Mouse (Mus musculus): ENCODE data around the gene Lpp.

Gene Lpp

DNA sequence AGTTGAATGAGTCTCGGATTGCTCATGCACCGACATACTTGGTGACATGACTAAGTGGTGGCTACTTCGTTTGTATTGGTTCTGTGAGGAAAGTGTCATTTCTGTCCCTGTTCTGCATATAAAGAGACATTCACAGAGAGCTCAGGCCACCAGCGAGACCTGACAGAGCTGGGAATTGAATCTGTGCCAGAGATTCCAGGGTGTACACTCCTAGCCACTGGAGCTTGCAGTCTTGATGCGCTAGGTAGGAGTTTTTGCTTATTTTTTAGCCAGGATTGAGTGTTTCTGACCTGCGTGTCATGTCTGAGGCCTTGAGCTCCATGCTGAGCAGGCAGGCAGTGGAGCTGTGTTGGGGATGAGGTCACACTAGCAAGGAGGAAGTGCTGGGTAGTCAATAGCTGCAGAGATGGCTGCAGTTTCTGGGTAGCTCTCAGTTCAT, 41.8 kb downstream of the Lpp start:
- no peak for DNase-seq (ENCODE audit: low spot score in 2 of 2)

DNA sequence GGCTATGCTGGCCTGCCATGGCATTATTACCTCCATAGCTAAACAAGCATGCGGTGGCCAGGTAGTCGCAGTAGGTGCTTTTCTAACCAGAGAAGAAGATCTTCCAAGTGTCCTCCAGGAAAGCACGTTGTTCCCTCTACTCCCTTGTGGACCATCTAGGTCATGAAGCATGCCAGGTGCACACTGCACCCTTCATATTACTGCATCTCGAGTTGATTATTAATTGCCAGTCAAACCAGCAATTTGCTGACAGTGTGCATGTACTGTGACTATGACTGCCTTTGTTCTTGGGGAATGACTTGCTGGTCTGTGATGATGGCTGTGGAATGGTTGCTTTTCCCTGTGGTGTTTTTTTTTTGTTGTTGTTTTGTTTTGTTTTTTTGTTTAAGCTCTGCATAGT, 45.1 kb downstream of the Lpp start:
- no peak for DNase-seq (ENCODE audit: low spot score in 2 of 2)

DNA sequence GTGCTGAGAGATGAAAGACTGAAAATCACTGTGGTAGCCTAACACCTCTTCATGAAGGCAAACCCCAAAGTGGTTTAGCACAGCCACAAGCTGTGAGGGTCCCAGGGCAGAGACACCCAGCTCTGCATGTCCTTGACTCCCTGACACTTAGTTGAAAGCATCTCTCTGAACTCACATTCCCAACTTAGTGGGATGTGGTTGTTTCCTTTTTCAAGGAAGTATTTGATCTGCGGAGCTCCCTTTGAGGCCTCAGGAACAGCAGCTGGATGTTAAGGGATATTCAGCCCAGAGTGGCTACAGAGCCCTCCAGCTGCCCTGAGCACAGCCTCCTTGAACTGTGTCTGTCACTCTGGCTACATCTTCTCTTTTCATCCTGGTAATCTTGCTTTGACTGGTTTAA, 48.0 kb downstream of the Lpp start:
- DNase-seq (ENCODE audit: low spot score in 2 of 2) = no peak

DNA sequence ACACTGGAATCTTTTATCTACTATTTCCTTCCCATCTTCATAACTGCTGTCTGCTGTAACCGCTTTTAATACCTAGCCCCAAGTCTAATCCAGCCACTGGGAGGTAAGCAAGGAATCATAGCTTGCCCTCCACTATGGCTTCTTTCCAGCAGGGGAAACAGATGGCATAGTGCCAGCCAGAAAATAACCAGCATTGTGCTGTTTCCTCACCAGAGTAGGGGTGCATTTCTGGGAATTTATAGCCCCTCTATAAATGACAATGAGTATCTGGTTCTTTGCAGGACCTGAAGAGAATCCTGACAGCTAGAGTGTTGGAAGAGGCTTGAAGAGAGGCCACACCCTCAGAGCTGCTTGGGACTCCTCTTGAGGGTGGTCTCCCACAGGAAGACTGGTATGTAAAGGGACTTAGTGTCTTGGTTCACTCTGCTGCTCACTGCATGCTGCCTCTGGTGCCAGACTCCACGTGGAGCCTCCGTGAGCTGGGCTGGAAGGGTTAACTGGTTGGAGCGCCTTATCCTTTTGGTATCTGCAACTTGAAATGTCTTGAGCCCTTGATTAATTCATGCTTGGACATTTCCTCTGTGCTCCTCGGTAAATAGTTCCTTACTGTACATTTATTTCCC, 49.3 kb downstream of the Lpp start:
- no peak for DNase-seq (ENCODE audit: low spot score in 2 of 2)

DNA sequence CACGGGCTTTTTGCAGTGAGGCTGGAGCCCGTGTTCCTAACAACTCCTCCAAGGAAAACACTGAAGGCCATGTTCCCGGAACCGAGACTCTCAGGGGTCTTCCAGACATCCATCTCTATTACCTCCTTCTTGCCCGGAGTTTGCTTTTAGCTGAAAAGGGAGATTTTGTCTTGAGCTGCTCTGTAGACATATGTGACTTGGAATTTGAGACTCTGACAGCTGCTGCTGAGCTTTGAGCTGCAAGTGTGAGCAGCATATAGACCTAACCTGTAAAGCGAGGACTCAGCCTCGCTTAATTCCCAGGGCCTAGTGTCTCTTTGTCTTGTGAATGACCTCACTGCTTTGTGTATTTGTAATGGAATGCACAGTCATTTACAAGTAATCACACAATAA, 49.8 kb downstream of the Lpp start:
- DNase-seq (ENCODE audit: low spot score in 2 of 2) = no peak

DNA sequence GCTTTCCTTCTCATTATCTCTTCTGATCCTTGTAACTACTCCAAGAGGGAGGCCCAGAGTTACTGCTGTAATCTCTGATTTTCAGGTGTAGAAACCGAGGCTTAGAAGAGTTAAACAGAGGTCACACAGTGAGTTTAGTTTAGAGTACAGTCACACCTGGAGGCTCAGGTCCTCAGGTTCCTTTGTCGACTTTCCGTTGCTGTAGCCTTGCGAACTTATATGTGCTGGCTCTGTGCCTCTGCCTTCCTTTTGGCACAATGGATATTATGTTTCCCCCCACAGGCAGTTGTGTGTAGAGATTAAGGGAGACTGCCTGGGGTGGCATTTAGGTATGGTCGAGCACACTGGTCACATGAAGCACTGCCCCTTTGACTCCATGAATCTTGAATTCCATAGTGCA, 50.2 kb downstream of the Lpp start:
- no peak for DNase-seq (ENCODE audit: low spot score in 2 of 2)

DNA sequence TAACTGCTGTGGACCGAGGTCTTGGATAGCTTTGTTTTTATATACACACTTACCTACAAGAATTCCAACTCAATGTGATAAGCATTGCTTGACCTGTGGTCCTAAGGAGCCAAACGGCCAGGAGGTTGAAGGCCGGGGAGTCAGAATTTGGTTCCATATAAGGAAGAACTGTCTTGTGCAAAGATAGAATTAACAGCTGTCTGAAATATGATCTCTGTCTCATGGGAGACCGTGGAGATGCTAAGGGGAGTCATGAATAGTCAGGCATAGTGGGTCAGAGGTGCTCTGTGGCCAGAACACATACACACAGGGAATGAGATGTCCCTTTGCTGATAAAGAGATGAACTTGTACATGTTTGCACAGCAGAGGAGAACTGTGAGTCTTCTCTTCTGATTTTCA, 51.5 kb downstream of the Lpp start:
- DNase-seq (ENCODE audit: low spot score in 2 of 2) = no peak

DNA sequence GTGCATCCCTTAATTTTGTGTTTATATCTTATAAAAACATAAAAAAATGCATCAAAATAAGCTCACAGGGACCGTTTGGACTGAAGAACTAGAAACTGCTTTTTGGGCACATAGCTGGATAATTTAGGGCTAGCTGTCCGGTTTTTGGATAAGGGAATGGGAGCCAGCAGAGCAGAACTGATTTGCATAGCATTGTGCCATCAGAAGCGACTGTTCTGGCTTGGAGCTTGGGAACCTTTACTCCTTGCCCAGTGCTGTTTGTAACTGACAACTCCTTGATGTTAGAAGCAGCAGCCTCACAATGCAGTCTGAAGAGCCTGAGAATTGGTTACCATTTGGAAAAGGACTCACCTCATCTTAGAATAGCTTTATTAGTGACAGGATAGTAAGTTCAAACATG, 52.2 kb downstream of the Lpp start:
- no peak for DNase-seq (ENCODE audit: low spot score in 2 of 2)

DNA sequence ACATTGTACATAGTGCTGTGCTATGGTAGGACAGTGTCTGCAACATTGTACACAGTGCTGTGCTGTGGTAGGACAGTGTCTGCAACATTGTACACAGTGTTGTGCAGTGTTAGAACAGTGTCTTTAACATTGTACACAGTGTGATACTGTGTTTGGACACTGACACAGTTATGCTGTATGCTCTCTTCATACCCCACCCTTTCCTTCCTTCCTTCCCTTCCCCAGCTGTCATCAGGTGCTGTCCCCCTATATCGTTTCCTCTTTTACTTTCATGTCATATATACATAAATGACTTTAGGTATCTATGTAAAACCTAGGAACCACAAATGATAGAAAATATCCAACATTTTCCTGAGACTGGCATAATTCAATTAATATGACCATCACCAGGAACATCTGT, 53.1 kb downstream of the Lpp start:
- no peak for DNase-seq (ENCODE audit: low spot score in 2 of 2)

DNA sequence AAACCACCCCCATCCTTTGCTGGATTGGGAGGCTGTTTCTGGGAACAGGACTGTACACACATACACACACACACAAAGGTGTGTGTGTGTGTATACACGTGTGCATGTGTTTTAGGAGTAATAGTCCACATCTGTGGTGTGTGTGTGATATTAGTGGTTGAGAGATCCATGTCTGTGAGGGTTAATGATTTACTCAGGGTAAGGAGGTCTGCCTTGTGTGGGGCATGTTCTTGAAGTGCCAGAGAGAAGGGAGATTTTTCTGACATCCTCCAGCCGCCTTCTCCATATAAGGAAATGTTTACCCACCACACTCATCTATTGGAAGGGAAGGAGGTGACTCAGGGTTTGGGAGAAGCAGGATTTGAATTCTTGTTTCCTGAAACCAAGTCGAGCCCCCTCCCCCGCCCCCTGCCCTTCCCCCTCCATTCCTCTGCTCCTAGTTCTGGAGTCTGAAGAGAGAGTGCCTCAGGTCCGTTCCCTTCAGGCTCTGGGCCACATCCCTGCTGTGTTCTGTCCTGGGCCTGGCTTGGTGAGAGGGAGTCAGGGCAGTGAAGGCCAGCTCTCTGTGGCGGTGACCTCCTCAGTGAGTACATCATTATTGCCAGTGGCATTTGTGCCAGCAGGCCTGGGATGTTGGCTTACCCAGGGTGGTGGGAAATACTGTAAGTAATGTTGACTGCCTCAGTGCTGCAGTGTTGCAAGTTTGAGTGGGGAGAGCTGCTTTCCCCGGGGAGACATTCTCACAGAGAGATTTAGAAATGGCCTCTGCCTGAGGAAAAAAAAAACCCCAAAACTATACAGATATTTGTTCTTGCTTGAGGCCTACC, 54.6 kb downstream of the Lpp start:
- DNase-seq (ENCODE audit: low spot score in 2 of 2) = no peak

DNA sequence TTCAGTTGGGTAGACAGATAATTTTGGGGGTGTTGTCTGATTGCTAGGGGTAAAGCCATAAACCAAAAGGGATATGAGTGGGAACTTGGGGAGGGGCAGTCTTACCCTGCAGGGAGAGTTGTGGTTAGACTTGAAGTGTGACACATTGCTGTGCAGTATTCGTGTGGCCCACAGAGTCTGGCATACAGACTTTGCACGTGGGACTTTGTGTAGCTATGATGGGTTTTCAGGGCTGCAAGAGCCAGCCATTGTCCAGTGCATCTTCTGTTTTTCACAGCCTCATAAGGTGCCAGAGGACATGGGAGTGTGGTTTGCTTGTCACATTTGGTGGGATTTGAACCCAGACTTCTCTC, 55.2 kb downstream of the Lpp start:
- no peak for DNase-seq (ENCODE audit: low spot score in 2 of 2)

DNA sequence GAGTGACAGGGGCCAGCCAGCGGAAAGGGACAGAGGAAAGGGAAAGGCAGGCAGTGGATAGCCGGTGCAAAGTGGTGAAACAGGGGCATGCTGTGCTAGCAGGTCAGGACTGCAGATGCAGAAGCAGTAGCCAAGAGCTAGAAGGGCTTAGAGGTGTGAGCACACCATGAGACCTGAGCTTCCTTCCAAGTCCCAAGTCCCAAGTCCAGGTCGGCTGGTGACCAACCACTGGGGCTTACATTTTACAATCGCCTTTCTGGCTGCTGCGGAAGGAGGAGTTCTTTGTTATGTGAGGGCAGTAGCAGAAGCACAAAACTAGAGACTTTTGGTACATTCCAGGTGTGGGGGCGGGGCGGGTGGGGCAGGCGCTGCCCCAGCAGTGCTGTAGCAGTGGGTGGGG, 56.5 kb downstream of the Lpp start:
- DNase-seq (ENCODE audit: low spot score in 2 of 2) = no peak

DNA sequence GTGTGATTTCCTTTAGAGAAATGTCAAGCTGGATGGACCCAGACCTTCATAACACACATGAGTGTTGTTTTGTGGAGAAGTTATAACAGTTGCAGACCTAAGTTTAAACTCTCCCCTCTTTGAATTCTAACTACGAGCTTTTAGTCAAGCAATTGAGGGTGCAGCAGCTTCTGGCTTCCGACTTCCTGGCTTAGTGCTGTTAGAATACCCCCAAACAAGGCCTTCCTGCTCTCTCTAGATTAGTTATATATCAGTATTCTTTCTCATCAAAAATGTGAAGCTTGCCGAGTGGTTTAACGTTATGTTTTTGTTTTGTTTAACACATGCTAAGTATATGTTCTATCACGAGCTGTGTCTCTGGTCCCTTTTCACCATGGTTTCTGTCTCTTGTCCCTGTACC, 56.9 kb downstream of the Lpp start:
- no peak for DNase-seq (ENCODE audit: low spot score in 2 of 2)

DNA sequence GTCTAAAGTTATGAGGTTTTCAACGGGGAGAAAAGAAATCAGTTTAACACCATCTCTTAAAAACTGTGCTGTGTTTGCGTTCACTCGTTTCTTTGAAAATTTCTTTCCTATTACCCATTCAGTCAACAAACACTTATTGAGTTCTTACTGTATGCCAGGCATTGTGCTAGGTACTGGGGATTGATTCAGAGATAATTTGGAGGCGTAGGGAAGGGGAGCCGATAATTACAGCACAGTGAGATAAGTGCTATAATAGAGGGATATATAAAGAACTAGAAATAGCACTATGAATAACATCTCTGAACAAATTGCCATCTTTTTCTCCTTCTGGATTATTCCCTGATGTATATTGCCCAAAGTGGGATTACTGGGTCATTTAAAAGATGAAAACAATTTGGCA, 57.8 kb downstream of the Lpp start:
- DNase-seq (ENCODE audit: low spot score in 2 of 2) = no peak

DNA sequence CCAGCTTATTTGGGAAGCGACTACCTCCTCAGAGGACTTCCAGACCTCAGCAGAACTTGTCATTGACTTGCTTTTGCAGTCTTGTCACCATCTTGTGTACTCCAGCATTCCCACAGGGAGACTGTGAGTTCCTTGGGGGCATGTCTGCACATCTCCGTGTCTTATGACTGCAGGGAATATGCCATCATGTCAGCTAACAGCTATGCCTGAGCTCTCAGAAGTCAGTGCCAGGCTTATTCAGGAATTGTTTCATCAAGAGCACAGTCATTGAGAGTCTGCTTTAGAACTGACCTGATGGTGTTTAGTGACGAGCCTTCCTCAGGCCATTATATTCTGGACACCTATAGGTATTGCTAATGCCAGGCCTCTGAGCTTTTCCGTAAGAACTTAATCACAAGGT, 60.2 kb downstream of the Lpp start:
- DNase-seq (ENCODE audit: low spot score in 2 of 2) = no peak

DNA sequence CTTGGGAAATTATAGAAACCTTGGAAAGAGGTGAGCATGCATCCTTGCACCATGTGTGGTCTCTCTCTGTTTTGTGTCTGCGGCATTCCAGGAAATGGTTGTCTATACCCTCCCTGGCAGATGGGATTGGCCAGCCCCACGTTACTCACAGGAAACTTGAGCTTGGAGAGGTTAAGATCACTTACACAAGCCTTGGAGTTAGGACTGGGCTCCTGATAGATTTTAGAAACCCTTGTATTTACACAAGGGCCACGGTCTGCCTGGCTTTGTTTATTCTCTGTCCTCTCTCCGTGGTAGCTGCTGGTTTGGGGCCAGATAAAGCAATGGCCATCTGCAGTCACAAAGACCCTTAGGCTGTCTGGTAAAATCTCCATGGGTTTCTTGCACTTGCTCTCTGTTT, 61.2 kb downstream of the Lpp start:
- DNase-seq (ENCODE audit: low spot score in 2 of 2) = no peak

DNA sequence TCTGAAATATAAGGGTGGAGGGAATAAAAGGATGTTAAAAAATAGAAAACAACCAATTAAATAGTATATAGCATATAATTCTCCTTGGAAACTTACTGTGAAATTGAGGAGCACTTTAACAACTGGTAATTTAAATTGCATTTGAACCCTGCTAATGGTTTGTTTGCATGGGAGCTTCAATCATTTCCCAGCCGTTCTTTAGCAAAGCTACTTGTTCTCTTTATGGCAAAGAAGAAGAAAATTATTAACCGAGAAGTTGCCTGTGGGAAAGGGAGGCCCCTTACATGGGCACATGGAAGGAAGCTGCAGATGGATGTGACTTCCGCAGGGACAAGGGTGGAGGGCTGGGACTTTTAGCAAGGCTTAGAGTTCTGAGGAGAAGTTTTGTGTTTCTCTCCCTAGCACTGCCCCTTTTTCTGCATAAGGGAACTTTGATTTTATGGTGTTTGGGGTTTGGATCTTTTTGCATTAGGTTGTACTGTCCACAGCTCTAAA, 62.1 kb downstream of the Lpp start:
- no peak for DNase-seq (ENCODE audit: low spot score in 2 of 2)

DNA sequence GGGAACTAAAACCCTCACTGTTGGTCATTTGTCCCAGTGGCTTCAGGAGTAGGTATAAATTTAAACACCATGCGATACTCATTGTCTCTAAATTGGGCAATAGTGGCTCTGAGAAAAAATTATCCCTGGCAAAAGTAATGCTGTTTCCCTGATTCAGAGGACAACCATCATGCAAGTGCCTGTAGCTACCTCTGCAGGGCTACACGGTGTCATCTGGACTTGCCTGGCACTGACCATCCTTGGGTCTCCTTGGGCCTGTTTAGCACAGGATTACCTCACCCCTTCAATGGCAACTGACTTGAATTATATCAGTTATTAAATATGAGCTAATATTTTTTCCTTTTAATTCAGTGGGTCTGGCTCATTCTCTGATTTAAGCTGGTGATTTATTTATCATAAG, 70.5 kb downstream of the Lpp start:
- DNase-seq (ENCODE audit: low spot score in 2 of 2) = no peak

DNA sequence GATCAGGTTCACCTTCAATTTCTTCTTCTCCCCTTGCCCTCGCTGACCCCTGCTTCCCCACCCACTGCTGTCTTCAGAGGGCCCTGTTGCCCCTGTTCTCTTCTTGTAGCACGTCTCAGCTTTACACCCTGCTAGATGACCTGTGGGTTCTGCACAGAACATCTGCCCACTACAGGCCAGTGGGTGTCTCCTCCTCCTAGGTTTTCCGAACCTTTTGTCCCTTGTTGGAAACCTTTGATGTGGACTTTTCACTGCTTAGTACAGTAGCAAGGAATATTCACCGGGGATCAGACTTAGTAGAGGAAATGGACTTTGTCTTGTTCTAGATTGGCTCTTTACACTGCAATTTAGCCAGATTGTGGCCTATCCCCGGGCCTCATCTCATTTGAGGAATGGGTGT, 71.1 kb downstream of the Lpp start:
- no peak for DNase-seq (ENCODE audit: low spot score in 2 of 2)

DNA sequence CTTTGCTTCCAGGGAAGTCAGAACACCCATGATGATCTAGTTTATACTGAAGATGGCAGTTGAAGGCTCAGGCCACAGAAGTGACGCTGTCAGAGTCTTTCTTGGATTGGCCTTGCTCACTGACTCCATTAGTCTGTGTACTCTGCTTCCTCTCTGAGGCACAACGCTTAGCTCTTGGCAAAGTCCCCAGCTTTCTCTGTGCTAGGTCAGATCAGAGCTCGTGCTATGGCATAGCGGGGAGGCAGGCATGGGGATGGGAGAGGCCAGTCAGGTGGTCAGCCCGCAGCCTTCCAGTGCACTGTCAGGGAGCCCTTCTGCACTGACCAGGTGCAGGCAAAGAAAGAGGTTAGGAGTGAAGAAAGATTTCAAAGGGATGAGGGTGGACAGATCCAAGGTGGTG, 72.3 kb downstream of the Lpp start:
- DNase-seq (ENCODE audit: low spot score in 2 of 2) = no peak

DNA sequence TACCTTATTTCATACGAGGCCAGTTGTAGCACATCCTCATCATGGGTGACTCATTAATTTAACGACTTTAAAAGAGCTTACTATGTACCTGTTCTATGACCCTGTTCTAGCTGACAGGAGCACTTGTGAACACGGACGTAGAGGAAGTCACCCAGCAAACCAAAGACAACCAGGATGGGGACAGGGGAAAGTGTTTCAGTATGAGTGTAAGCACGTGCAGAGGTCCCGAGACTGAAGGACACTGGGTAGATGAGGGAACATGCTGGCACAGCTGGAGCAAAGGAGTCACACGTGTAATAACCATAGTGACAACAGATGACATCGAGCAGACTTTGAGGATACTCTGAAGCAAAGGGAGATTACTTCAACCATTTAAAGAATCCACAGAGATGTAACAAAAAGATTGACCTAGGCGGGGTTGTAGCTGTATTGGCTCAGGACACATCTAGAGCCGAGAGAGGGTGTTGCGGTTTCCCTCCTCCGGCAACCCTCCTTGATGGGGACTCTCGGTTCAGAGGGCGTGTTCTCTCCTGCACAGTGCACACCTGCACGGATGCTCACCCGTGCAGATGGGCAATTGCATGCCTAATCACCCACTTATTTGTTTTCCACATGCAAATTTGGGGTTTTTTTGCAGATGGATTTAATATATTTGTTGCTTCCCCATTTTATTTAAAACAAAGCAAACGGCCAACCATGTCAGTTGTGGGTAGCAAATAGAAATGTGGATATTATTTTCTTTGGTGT, 74.4 kb downstream of the Lpp start:
- no peak for DNase-seq (ENCODE audit: low spot score in 2 of 2)

DNA sequence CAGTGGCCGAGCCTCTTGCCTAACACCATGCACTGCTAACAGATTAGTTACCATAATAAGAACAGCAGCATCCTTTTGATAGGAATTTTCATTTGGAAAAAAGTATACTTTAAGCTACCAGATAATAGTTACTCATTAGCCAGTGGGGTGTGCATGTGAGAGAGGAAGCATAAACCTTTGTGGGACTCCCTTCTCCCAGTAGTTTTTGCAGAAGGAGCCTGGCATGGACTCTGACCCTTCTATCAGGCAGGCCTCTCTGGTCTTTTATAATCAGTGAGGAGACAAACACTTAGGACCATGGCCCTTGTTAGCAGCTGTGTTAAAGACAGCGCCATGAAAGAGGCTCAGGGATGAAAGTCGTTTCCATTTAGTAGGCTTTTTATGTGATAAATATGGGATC, 76.0 kb downstream of the Lpp start:
- DNase-seq (ENCODE audit: low spot score in 2 of 2) = no peak

DNA sequence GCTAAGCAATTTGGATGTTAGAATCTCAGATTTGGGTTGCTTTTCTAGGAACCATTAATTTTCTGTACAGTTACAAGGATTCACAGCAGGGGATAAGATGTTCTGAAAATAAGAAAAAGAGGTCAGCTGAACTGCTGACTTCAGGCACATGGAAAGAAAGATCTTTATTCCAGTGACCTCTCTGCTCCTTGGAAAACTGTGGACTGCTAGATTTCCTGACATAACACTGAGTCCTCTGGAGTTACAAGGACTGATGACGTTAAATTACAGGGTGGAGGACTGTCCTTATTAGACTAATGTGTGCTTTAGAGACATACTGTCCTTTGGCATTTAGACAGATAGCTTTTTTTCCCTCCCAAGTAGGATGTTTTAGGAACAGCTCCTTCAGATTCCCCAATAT, 77.3 kb downstream of the Lpp start:
- no peak for DNase-seq (ENCODE audit: low spot score in 2 of 2)

All from left cerebral cortex, adult 9 months (tissue).